Mouse (Mus musculus): ENCODE data around the gene Msantd3. TPM values are rescaled to one million over a fixed set of nuclear protein-coding genes. Genes with fewer than 3 reads are reported as not detected.

Gene Msantd3
- polyA plus RNA-seq (2014; fragmentation: Illumina TruSeq; extraction: RNeasy Lipid Tissue Mini Kit (QIAGEN cat#74804); ENCODE audit: low read depth, low replicate concordance) = 21.8 TPM

DNA sequence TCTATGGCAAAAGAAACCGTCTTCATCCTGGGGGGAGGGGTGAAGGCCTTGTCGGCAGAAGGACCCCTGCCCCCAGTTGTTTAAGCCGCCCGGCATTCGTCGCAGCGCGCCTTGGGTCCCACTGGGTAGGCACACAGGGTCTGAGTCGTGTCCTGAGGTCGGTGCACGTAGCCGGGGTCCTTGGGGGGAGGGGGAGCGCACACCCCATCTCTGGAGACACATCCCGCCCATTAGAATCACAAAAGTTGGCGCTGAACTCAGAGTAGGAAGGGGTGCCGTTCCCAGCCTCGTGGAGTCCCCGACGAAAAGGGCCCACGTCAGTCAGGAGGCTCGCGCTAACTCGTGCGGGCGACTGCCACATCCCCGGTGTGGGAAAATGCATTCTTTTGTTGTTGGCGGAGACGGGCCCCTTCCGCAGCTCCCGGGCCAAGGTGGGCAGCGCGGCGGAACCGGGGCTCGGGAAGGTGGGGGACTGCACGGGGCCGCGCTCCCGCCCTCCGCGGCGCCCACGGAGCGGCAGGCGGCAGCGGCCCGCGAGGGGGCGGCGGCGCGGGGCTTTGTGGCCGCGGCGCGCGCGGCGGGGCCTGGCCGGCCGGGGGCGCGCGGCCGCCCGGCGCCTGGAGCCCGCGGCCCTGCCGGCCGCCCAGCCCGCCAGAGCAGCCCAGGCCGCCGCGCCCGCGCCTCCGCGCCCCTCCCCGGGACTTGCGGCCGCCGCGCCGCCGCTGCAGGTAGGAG is at the start of gene Msantd3:
Msantd3 (plus strand) TSS at position 95 of the 735 bp plus-strand sequence.

DNA sequence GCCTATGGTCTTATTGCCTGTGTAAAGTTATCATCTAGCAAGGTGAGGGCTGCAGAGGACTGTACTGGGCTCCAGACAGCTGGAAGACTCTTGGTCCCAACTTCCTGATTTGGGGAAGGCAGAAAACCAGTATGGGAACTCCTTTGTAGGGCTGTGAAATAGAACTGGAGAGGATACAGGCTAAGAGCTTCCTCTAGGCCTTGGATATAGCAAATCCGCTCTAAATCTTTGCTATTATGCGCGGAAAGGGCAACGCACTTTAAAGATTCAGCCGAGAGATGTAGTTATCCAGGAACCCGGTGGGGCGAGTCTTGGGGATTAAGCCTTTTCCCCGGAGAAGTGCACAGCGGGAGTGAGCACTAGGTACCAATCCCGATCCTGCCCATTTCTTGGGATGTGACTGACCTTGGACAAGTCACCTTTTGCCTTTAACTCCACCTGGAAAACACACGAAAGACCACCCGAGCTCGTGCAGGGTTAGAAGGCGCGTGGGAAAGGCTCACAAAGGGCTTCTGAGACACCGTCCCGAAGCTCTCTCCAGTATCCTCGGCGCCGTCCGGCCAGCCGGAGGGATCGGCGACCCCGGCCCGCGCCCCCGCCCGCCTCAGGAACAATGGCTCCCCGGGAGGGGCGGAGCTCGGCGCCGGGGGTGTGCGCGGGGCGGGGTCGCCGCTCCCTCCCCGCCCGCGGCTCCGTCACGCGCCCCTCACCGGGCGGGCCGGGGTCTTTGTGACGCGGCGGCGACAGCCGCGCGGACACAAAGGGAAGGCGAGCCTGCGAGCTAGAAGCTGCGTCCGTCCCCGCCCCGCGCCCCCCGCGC is 44.9 kb downstream of the Msantd3 start, which contains the start of gene Tmeff1:
Tmeff1 (plus strand) TSS at position 754 of the 820 bp plus-strand sequence.

Other genes with a start within 250 kb of the Msantd3 start
- gene Tex10, start 66.5 kb upstream of the Msantd3 start, polyA plus RNA-seq (2014; fragmentation: Illumina TruSeq; extraction: RNeasy Lipid Tissue Mini Kit (QIAGEN cat#74804); ENCODE audit: low read depth, low replicate concordance) = 57.3 TPM
- gene Tmeff1, start 45.2 kb downstream of the Msantd3 start, polyA plus RNA-seq (2014; fragmentation: Illumina TruSeq; extraction: RNeasy Lipid Tissue Mini Kit (QIAGEN cat#74804); ENCODE audit: low read depth, low replicate concordance) = 12.2 TPM
- gene Cavin4, start 123.6 kb downstream of the Msantd3 start, polyA plus RNA-seq (2014; fragmentation: Illumina TruSeq; extraction: RNeasy Lipid Tissue Mini Kit (QIAGEN cat#74804); ENCODE audit: low read depth, low replicate concordance) = 1.1 TPM